Mouse (Mus musculus): Measurements from ENCODE around the gene Ints5. TPM values are rescaled to one million over a fixed set of nuclear protein-coding genes. Genes with fewer than 3 reads are reported as not detected.

Ints5 gene
- total RNA-seq, 2 experiments from 2014 or later, result 16.3 to 17.1 TPM

- DNase-seq, result peak; percentile 91
These were observed 36.7 kb downstream of the Ints5 start, which contains the start of the genes Rom1 and Eml3 for GRCm38 (mm10) chr19:8929224-8930088. Gene Rom1 (minus strand): TSS chr19:8929356. Gene Eml3 (plus strand): TSS chr19:8929552.

GRCm38 (mm10) chr19:8930117-8930516, 37.3 kb downstream of the Ints5 start:
- DNase-seq, result no peak

GRCm38 (mm10) chr19:8930771-8931170, 38.0 kb downstream of the Ints5 start:
- no peak for DNase-seq

GRCm38 (mm10) chr19:8936736-8937135, 43.9 kb downstream of the Ints5 start:
- no peak for DNase-seq

GRCm38 (mm10) chr19:8940526-8941133, 47.8 kb downstream of the Ints5 start:
- no peak for DNase-seq

- DNase-seq, result no peak
These were observed 48.3 kb downstream of the Ints5 start for GRCm38 (mm10) chr19:8941136-8941514.

- peak; percentile 97 for DNase-seq
These were observed 48.9 kb downstream of the Ints5 start, which contains the start of gene Mta2 for GRCm38 (mm10) chr19:8941515-8942217. Gene Mta2 (plus strand): TSS chr19:8941875.

- DNase-seq, result peak; percentile 62
These were observed 49.6 kb downstream of the Ints5 start for GRCm38 (mm10) chr19:8942276-8942964.

- no peak for DNase-seq
These were observed 50.2 kb downstream of the Ints5 start for GRCm38 (mm10) chr19:8943047-8943446.

GRCm38 (mm10) chr19:8944062-8944461, 51.3 kb downstream of the Ints5 start:
- no peak for DNase-seq

GRCm38 (mm10) chr19:8944750-8945149, 51.9 kb downstream of the Ints5 start:
- DNase-seq, result peak; percentile 88

- no peak for DNase-seq
These were observed 52.4 kb downstream of the Ints5 start for GRCm38 (mm10) chr19:8945251-8945650.

GRCm38 (mm10) chr19:8946929-8947328, 54.1 kb downstream of the Ints5 start:
- no peak for DNase-seq

Small RNAs within 50 kb of the gene (microRNA-seq; reads per million reads assigned to microRNA genes)
- 0 to 0.20 reads per million in 2 experiments for gene Mir5136

Other genes with a start within 250 kb of the Ints5 start
- not detected for gene Chrm1, start 229.2 kb upstream of the Ints5 start, total RNA-seq (2021)
- gene Slc3a2, start 169.6 kb upstream of the Ints5 start, total RNA-seq (2021), result 10 to 100 TPM; 62.4 to 66.3 TPM
- 10 to 100 TPM; 30.3 to 31.1 TPM for gene Wdr74, start 157.2 kb upstream of the Ints5 start, total RNA-seq (2021)
- not detected for gene 1700092M07Rik, start 152.3 kb upstream of the Ints5 start, total RNA-seq (2021)
- gene Stx5a, start 151.6 kb upstream of the Ints5 start, total RNA-seq (2021), result 10 to 100 TPM; 43.4 to 48.5 TPM
- gene Nxf1, start 135.9 kb upstream of the Ints5 start, total RNA-seq (2021), result 10 to 100 TPM; 82.1 to 86.1 TPM
- gene Tmem223, start 122.0 kb upstream of the Ints5 start, total RNA-seq (2021), result 100 to 1,000 TPM; 121 to 133 TPM
- 10 to 100 TPM; 16.6 to 17.1 TPM for gene Tmem179b, start 118.5 kb upstream of the Ints5 start, total RNA-seq (2021)
- 10 to 100 TPM; 12.1 to 12.5 TPM for gene Taf6l, start 106.6 kb upstream of the Ints5 start, total RNA-seq (2021)
- gene Polr2g, start 94.4 kb upstream of the Ints5 start, total RNA-seq (2021), result 10 to 100 TPM; 71.2 to 80.6 TPM
- gene Zbtb3, start 90.5 kb upstream of the Ints5 start, total RNA-seq (2021), result 1 to 10 TPM; 2.4 to 2.5 TPM
- gene Ttc9c, start 73.7 kb upstream of the Ints5 start, total RNA-seq (2021), result 10 to 100 TPM; 20.9 to 22.8 TPM
- gene Hnrnpul2, start 73.0 kb upstream of the Ints5 start, total RNA-seq (2021), result 10 to 100 TPM; 53.5 to 56.0 TPM
- not detected for gene AC129217.1, start 63.2 kb upstream of the Ints5 start, total RNA-seq (2021)
- gene Bscl2, start 55.5 kb upstream of the Ints5 start, total RNA-seq (2021), result 10 to 100 TPM; 26.2 to 27.5 TPM
- gene Gng3, start 53.8 kb upstream of the Ints5 start, total RNA-seq (2021), result under 1 TPM in 1 of 2 experiments, not detected in 1; 0.16 TPM
- gene Lrrn4cl, start 42.2 kb upstream of the Ints5 start, total RNA-seq (2021), result 1 to 10 TPM; 2.4 to 2.5 TPM
- 100 to 1,000 TPM; 112 to 125 TPM for gene Ubxn1, start 21.5 kb upstream of the Ints5 start, total RNA-seq (2021)
- gene Uqcc3, start 12.1 kb upstream of the Ints5 start, total RNA-seq (2021), result 10 to 100 TPM; 39.4 to 41.2 TPM
- 1 to 10 TPM; 2.1 to 5.6 TPM for gene Lbhd1, start 9.3 kb upstream of the Ints5 start, total RNA-seq (2021)
- gene Gm49403, start 9.1 kb upstream of the Ints5 start, total RNA-seq (2021), result not detected
- 10 to 100 TPM; 23.7 to 24.9 TPM for gene 1810009A15Rik, start 4.2 kb upstream of the Ints5 start, total RNA-seq (2021)
- 1 to 10 TPM; 2.3 to 3.6 TPM for gene Gm49416, start 4.1 kb upstream of the Ints5 start, total RNA-seq (2021)
- gene Ganab, start 5.1 kb downstream of the Ints5 start, total RNA-seq (2021), result 10 to 100 TPM; 80.9 to 83.7 TPM
- 10 to 100 TPM; 36.0 to 38.0 TPM for gene B3gat3, start 27.4 kb downstream of the Ints5 start, total RNA-seq (2021)
- 1 to 10 TPM; 3.1 to 3.2 TPM for gene Rom1, start 36.4 kb downstream of the Ints5 start, total RNA-seq (2021)
- 10 to 100 TPM; 15.4 to 16.6 TPM for gene Eml3, start 36.5 kb downstream of the Ints5 start, total RNA-seq (2021)
- gene Mta2, start 48.9 kb downstream of the Ints5 start, total RNA-seq (2021), result 10 to 100 TPM; 62.5 to 63.8 TPM
- 1 to 10 TPM; 8.3 to 9.6 TPM for gene Tut1, start 60.8 kb downstream of the Ints5 start, total RNA-seq (2021)
- gene Eef1g, start 74.0 kb downstream of the Ints5 start, total RNA-seq (2021), result 100 to 1,000 TPM; 357 to 371 TPM
- 100 to 1,000 TPM; 303 to 328 TPM for gene Ahnak, start 96.3 kb downstream of the Ints5 start, total RNA-seq (2021)
- gene Scgb1a1, start 195.0 kb downstream of the Ints5 start, total RNA-seq (2021), result not detected
- 10 to 100 TPM; 13.2 to 16.4 TPM for gene Asrgl1, start 242.6 kb downstream of the Ints5 start, total RNA-seq (2021)

Measured in heart, postnatal 4 days (tissue).